Mouse (Mus musculus) gastrocnemius, postnatal 4 days (tissue): ENCODE results near the gene Vmn1r195. TPM values are rescaled to one million over a fixed set of nuclear protein-coding genes. Genes with fewer than 3 reads are reported as not detected.
"Not testable (repeated sequence)": the region's sequence is repeated elsewhere in the genome, so short reads cannot be mapped to it uniquely, and the experiment has no call there.

Source experiments
- DNase-seq, 2 experiments: peaks; one replicate each; pipeline ENCODE4 v3.0.0; 2021 to 2022; ENCODE audit warnings: low spot score in 2 of 2, mixed read lengths in 2 of 2
- long read RNA-seq, 2 experiments: library from polyadenylated mRNA; stranded (forward); transcript quantifications; one replicate each; pipeline ENCODE4 v2.0.0; 2021
- total RNA-seq, 2 experiments: library from RNA; stranded (reverse); gene quantifications; 2 replicates each; pipeline ENCODE4 v1.2.3; 2021

Vmn1r195 gene
- not detected for total RNA-seq
- long read RNA-seq, experiment 1: 0 reads
- long read RNA-seq, experiment 2: 0 reads

DNA sequence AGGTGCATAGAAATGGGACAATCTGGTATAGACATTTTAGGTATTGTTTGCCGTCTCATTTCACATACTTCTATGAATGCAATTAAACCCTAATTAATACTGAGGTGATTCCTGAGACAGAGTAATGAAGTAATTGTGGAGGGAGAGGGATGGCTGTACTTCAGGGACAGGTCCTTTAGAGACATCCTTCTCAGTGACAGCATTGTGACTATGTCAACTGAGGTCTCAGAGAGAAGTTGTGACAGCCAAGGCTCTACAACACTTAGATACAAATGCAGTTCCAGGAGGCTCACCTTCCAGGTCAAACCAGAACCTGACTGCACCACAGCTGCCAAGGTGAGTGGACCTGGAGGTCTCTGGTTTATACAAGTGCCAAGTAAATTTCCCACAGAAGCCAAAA is at the start of gene Vmn1r195:
Gene Vmn1r195 (plus strand): TSS at position 301 of the 400 bp plus-strand sequence.
- DNase-seq: not testable (repeated sequence)

DNA sequence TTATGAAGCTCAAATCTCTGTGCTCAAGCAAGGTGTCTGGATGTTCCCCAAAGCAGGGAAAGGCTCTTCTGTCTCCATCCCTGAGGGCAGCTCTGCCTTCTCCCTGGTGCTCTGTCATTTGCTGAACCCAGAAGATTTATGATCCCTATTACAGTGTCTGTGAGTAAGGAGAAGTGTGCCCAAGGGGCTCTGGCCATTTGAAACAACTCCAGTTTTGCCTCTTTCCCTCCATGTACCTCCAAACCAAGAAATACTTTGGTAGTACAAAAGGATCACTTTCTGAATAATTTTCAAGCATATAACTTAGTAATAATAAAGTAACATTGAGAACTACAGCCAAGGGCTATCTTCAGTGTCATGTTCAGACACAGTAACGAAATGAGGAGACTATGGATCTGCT is 47.3 kb upstream of the Vmn1r195 start, which contains the start of gene Vmn1r193:
Gene Vmn1r193 (minus strand): TSS at position 101 of the 400 bp plus-strand sequence.
- DNase-seq: not testable (repeated sequence)

- DNase-seq: no peak
These were observed 26.4 kb upstream of the Vmn1r195 start, which contains the start of gene Vmn1r194 for GRCm38 (mm10) chr13:22243915-22244314. Vmn1r194 (plus strand) TSS chr13:22244215.

- DNase-seq: no peak
These were observed 1.4 kb downstream of the Vmn1r195 start for GRCm38 (mm10) chr13:22271721-22272120.

DNA sequence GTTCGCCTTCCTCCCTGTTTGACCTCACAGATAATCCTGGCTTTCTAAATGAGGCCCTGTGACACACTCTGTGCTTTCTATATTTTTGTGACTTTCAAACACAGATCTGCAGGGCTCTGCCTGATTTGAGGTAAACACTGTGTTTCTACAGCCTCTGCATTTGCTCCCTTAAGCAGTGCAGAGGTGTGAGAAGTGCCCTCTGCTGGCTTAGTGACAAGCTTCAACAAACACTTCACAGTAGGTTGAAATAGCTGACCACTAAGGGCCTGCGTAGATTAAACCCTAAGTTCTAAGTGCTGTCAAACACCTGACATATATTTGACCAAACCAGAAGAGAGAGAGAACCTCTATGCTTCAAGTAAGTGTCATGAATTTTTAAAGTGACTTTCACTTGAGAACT is 14.3 kb downstream of the Vmn1r195 start:
- no peak for DNase-seq

- no peak for DNase-seq
These were observed 19.3 kb downstream of the Vmn1r195 start, which contains the start of gene Vmn1r196 for GRCm38 (mm10) chr13:22289620-22290019. Vmn1r196 (plus strand) TSS chr13:22289920.

DNA sequence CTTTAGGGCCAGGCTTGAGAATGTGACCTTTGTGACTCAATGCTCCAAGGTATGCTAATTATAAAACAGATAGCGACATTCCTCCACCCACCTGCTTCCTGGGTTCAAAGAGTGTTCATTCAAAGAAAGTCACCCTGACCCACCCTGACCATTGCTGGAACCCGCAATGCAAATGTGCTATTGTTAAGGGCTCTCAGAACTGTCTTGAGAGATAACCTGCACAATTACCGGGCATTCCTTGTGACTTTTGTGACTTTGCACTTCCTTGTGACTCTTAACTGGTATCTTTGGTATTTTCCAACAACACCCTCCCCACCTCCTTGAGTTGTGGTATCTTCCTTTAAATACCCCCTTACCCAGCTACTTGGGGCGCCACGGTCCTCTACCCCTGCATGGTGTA is 37.8 kb downstream of the Vmn1r195 start:
- DNase-seq: not testable (repeated sequence)

DNA sequence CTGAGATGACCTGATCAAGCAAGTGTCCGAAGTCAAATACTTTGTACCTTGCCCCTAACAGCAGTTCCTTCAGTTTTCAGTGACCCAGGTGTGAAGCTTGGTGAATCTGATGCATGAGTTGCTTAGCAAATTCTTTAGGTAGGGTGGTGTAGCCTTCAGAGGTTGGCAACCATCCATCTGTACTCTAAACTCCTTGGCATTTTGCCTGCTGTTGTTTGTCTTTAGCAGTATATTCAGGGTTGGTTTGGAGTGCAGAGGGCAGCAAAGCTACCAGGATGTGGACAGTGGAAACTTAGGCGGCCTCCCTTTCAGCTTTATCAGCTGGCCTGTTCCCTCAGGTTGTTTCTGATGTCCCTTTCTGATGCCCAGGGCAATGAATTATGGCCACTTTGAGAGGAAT is 45.0 kb downstream of the Vmn1r195 start:
- no peak for DNase-seq

DNA sequence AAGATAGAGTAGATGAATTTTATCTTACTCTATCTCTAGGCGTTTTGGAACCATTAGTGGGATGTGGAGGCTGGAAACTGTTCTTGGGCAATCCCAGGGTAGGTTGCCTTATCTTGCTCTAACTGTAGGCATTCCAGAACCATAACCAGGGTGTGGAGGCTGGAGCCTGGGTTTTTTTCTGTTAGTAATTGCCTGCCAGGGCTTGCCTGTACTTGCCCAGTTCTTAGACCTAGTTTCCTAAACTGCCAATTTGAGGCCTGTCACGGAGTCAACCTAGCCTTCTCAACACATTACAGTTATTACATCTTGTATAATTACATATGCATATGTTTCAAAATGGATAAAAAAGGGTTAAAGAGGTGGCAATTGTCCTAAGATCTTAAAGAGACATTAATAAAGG is 47.0 kb downstream of the Vmn1r195 start:
- no peak for DNase-seq

DNA sequence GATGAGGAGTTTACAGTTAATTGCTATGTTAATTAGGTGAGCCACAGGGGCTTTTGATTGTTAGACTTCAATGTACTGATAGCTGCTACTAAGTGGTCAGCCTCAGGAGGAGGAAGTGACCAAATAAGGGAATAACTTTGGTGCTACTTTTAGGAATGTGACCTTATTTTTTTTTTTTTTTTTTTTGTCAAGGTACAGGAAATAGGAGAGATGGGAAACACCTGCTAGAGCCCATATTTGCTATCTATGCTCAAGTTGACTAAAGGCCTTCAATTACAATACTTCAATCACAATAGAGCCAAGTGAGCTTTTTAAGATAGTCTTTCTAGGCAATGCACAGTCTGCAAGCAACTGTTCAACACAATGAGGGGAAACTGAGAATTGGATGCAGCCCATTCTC is 49.8 kb downstream of the Vmn1r195 start:
- no peak for DNase-seq

DNA sequence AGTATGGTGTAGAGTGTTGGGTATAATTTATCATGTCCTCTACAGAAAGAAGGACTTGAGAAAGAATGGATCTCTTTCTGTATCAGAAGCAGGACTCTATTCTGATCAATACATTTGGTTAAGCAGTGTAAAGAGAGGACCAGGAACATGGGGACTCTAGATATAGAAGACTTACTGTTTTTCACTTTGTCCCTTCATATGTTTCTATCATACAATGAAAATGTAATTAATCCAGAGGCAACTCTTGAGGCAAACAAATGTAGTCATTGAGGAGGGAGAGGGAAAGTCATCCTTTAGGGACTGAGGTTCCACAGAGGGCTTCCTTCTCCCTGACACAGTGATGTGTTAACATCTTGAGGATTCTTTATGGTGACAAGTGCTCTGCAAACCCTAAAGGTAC is 54.0 kb downstream of the Vmn1r195 start, which contains the start of gene Vmn1r197:
Gene Vmn1r197 (plus strand): TSS at position 301 of the 400 bp plus-strand sequence.
- no peak for DNase-seq

Other genes with a start within 250 kb of the Vmn1r195 start
- gene Hist1h2ah, start 235.0 kb upstream of the Vmn1r195 start, total RNA-seq: 100 to 1,000 TPM; 276 to 360 TPM
- gene Hist1h2bk, start 234.7 kb upstream of the Vmn1r195 start, total RNA-seq: 100 to 1,000 TPM; 393 to 555 TPM
- 100 to 1,000 TPM; 143 to 189 TPM for gene Hist1h4i, start 229.2 kb upstream of the Vmn1r195 start, total RNA-seq
- 100 to 1,000 TPM; 270 to 354 TPM for gene Hist1h2ag, start 227.6 kb upstream of the Vmn1r195 start, total RNA-seq
- 100 to 1,000 TPM; 250 to 321 TPM for gene Hist1h2bj, start 227.3 kb upstream of the Vmn1r195 start, total RNA-seq
- gene Vmn1r188, start 186.1 kb upstream of the Vmn1r195 start, total RNA-seq: not detected
- gene Vmn1r189, start 164.7 kb upstream of the Vmn1r195 start, total RNA-seq: not detected
- not detected for gene Vmn1r191, start 86.6 kb upstream of the Vmn1r195 start, total RNA-seq
- gene Vmn1r192, start 79.4 kb upstream of the Vmn1r195 start, total RNA-seq: not detected
- not detected for gene Vmn1r193, start 47.4 kb upstream of the Vmn1r195 start, total RNA-seq
- gene Vmn1r194, start 26.3 kb upstream of the Vmn1r195 start, total RNA-seq: not detected
- not detected for gene Vmn1r196, start 19.4 kb downstream of the Vmn1r195 start, total RNA-seq
- not detected for gene Vmn1r197, start 54.1 kb downstream of the Vmn1r195 start, total RNA-seq
- gene Vmn1r198, start 79.8 kb downstream of the Vmn1r195 start, total RNA-seq: not detected
- gene Vmn1r199, start 109.3 kb downstream of the Vmn1r195 start, total RNA-seq: not detected
- gene Vmn1r200, start 119.9 kb downstream of the Vmn1r195 start, total RNA-seq: under 1 TPM; 0.07 to 0.16 TPM
- not detected for gene Vmn1r201, start 201.4 kb downstream of the Vmn1r195 start, total RNA-seq
- under 1 TPM; 0.05 to 0.07 TPM for gene Vmn1r202, start 234.9 kb downstream of the Vmn1r195 start, total RNA-seq
- gene Vmn1r203, start 247.6 kb downstream of the Vmn1r195 start, total RNA-seq: not detected